Mouse (Mus musculus) hindbrain, embryonic 10.5 days (tissue): ENCODE measurements around the gene Acot4. TPM values are rescaled to one million over a fixed set of nuclear protein-coding genes. Genes with fewer than 3 reads are reported as not detected.
"Not testable (repeated sequence)": the region's sequence is repeated elsewhere in the genome, so short reads cannot be mapped to it uniquely, and the experiment has no call there.

ENCODE experiments used
- DNase-seq: peaks from one replicate; pipeline ENCODE4 v3.0.0-alpha.2; 2017; ENCODE audit warnings: low spot score
- H3K27ac ChIP-seq: fragments of 300-500 bp; sonication (generic); 2 replicates; pipeline ENCODE4 v1.5.1; 2016; ENCODE audit warnings: mild to moderate bottlenecking, moderate library complexity
- H3K27me3 ChIP-seq: fragments of 300-500 bp; sonication (generic); 2 replicates; pipeline ENCODE4 v1.6.1; 2016; ENCODE audit warnings: mild to moderate bottlenecking; ENCODE audit not compliant: poor library complexity, insufficient read depth, severe bottlenecking
- H3K36me3 ChIP-seq: fragments of 300-500 bp; sonication (generic); 2 replicates; pipeline ENCODE4 v1.6.1; 2016; ENCODE audit warnings: mild to moderate bottlenecking, moderate library complexity
- H3K4me1 ChIP-seq: fragments of 300-500 bp; sonication (generic); replicated peaks from 2 replicates; pipeline ENCODE4 v1.6.1; 2016; ENCODE audit warnings: mild to moderate bottlenecking
- H3K4me3 ChIP-seq: fragments of 300-500 bp; sonication (generic); 2 replicates; pipeline ENCODE4 v1.5.1; 2016; ENCODE audit warnings: mild to moderate bottlenecking, moderate library complexity
- H3K9me3 ChIP-seq: fragments of 300-500 bp; sonication (generic); 2 replicates; pipeline ENCODE4 v1.6.1; 2016; ENCODE audit warnings: mild to moderate bottlenecking, moderate library complexity
- WGBS: fragments of 180-500 bp; shearing (Covaris S2); methylation state at CpG from one replicate; pipeline ENCODE4 v1.1.7; 2016; 5-methylcytosine and 5-hydroxymethylcytosine counted together
- polyA plus RNA-seq: library from polyadenylated mRNA; unstranded; fragments of >200 nt; fragmentation: Nextera tagmentation; extraction: Ambion mirVana; gene quantifications from 2 replicates; pipeline ENCODE4 v1.2.1, GENCODE M21; 2016

Gene Acot4
- polyA plus RNA-seq, 1 experiment from 2014 or later = 0.08 TPM

DNA sequence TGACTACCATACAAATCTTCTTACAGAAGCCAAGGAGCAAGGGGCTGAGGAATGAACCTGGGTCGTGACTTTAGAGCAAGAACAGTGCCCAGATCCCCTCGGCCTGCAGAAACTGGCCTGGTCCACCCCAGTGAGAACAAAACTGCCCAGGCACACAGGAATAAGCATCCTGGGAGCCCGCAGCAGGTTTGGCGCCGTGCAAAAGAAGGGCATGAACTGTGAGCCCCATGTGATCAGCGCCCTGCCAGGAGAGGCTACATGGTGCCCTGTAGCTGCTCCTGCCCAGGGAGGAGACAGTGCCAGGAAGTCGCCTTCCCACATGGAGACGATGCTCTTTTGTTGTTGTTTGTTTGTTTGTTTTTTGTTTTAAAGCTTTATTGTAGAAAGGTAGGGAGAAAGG lies 26.4 kb downstream of the Acot4 start:
- DNase-seq = no peak
- no peak overlapping the region for H3K4me3 ChIP-seq
- no peak overlapping the region for H3K27ac ChIP-seq
- WGBS = 75% methylated on average over 8 of the region's 8 CpGs
- peaks cover 3% of the 10 kb centered on the region; the same call in 1 of the 2 replicates for H3K4me1 ChIP-seq
- H3K36me3 ChIP-seq = no peaks in the 10 kb centered on the region
- peaks cover 35% of the 10 kb centered on the region for H3K27me3 ChIP-seq
- H3K9me3 ChIP-seq = 0 out of 2 replicates have a peak, but pooled peaks cover 3% of the 10 kb centered on the region

DNA sequence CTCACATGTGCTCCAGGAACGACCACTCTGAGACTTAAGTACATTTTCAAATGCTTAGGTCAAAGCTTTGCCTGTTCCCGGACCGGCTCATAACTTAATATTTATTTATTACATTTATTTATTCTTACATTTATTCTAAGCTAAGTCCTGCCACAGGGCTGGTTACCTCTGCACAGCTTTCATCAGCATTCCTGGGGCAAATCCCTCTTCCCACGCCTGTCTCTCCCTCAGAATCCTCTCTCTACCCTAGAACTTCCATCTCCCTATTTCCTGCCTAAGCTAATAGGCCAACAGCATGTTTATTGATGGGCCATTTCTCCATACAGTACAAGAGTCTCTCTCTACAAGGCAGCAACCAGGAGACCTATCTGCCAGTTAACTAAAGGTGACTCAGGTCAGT lies 29.6 kb downstream of the Acot4 start:
- H3K9me3 ChIP-seq = 0 out of 2 replicates have a peak, but pooled peaks cover 3% of the 10 kb centered on the region
- H3K4me1 ChIP-seq = peaks cover 6% of the 10 kb centered on the region; the same call in 1 of the 2 replicates
- H3K36me3 ChIP-seq = no peaks in the 10 kb centered on the region
- no peak for DNase-seq
- no peak overlapping the region for H3K27ac ChIP-seq
- H3K4me3 ChIP-seq = no peak overlapping the region
- 86% methylated on average over 4 of the region's 4 CpGs for WGBS
- peaks cover 54% of the 10 kb centered on the region for H3K27me3 ChIP-seq

DNA sequence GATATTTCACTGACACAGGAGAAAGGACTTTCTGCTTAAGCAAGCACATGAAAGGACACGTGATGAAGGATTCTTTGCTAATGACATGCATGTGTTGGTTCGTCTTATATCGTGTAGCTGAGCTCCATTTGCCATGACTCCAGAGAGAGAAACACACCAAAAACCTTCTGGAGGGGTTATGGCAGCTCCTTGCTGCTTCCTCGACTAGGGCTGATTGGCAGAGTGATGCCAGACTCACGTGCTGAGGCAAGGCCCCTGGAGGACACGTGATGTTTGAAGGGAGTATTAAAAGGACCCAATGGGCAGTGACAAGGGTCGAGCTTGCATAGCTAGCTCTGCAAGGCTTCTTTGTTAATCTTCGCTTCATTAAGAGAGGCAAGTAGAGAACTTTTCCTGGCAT lies 30.1 kb downstream of the Acot4 start:
- DNase-seq = no peak
- Histone ChIP-seq H3K4me3 (no peak overlapping the region), H3K27ac (no peak overlapping the region), H3K36me3 (no peaks in the 10 kb centered on the region), H3K4me1 (peaks cover 6% of the 10 kb centered on the region; the same call in 1 of the 2 replicates), H3K27me3 (peaks cover 54% of the 10 kb centered on the region), H3K9me3 (0 out of 2 replicates have a peak, but pooled peaks cover under 1% of the 10 kb centered on the region)
- WGBS = 63% methylated on average over 8 of the region's 8 CpGs

DNA sequence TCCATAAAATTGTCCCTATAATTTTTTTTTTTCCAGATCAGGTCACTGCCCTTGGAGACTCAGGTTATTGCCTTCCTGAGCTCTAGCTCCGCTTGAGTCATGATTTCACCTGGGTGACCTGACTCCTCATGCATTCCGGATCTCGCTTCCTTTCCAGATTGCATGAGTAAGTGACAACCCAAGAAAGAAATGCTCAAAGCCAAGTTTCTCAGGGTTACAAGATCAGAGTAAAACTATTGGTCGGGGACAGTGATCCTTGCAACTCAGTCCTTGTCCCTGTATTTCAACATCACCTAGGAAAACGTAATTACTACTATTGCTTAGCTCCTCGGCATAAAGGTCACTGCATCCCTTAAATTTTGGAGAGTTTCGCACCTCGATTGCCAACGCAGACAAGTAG lies 30.8 kb downstream of the Acot4 start, which contains the start of gene Acot5:
TSS of gene Acot5 (plus strand) at position 340 of the 400 bp plus-strand sequence.
- no peak for DNase-seq
- peaks cover 6% of the 10 kb centered on the region; the same call in 1 of the 2 replicates for H3K4me1 ChIP-seq
- no peaks in the 10 kb centered on the region for H3K36me3 ChIP-seq
- H3K27ac ChIP-seq = no peak within 1 kb of the TSS
- H3K27me3 ChIP-seq = peaks cover 54% of the 10 kb centered on the region
- peak within 1 kb of the TSS; percentile 50 for H3K4me3 ChIP-seq
- WGBS = 62% methylated on average over 9 of the region's 9 CpGs
- H3K9me3 ChIP-seq = no peaks in the 10 kb centered on the region

DNA sequence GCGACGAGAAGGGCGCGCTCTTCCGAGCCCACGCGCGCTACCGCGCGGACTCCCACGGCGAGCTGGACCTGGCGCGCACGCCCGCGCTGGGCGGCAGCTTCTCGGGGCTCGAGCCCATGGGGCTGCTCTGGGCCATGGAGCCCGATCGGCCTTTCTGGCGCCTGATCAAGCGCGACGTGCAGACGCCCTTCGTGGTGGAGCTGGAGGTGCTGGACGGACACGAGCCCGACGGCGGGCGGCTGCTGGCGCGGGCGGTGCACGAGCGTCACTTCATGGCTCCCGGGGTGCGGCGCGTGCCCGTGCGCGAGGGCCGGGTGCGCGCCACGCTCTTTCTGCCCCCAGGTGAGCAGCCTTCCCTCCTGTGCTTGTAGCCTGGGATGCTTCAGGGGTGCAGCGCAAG lies 31.4 kb downstream of the Acot4 start:
- H3K27ac ChIP-seq, H3K4me1 ChIP-seq, H3K36me3 ChIP-seq, H3K9me3 ChIP-seq: not testable (repeated sequence)
- peak; percentile 9 for DNase-seq
- H3K27me3 ChIP-seq = peaks cover 53% of the 10 kb centered on the region
- 2% methylated on average over 52 of the region's 52 CpGs for WGBS
- peak overlapping the region; percentile 50 for H3K4me3 ChIP-seq

DNA sequence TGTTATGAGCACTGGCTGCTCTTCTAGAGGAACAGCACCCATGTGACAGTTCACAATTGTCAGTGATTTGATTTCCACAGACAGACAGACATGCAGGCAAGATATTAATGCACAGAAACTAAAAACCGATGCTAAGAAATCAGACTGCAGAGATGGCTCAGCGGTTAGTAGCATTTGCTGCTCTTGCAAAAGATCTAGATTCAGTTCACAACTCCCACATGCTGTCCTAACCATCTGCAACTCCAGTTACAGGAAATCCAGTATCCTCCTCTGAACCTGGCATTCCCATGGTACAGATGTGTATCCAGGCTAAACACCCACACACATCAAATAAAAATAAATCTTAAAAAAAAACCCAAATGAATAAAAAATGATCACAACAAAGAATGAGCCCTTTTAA lies 33.5 kb downstream of the Acot4 start:
- 93% methylated on average over 2 of the region's 2 CpGs for WGBS
- no peak for DNase-seq
- Histone ChIP-seq H3K27ac (no peak overlapping the region), H3K9me3 (no peaks in the 10 kb centered on the region), H3K36me3 (no peaks in the 10 kb centered on the region), H3K4me1 (peaks cover 6% of the 10 kb centered on the region; the same call in 1 of the 2 replicates), H3K27me3 (peaks cover 48% of the 10 kb centered on the region), H3K4me3 (no peak overlapping the region)

DNA sequence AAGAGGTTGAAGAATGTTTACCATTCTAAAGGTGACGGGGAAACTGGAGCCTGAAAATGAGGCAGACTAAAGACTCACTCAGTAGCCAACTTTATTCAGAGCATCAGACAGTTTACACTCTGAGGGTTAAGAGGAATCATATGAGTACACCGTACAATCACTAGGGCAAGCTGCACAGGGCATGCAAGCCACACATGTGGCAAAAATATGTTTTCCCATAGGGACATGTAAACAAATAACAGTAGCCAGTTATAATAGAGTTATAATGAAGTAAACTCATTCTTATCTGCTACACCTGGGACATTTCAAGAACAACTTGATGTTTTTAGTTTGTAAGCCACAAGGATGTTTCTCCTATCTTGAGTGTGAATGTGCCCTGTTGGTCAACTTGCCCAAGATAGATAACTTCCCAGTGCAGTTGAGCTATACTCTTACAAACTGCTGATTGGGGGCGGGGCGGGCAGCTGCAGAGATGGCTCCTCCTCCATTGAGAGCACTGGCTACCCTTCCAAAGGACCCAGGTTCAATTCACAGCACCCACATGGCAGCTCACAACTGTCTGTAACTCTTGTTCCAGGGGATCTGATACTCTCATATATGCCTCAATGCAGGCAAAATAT lies 39.3 kb downstream of the Acot4 start:
- H3K27me3 ChIP-seq = no peaks in the 10 kb centered on the region
- no peak for DNase-seq
- no peaks in the 10 kb centered on the region for H3K4me1 ChIP-seq
- no peaks in the 10 kb centered on the region for H3K9me3 ChIP-seq
- H3K4me3 ChIP-seq = no peak overlapping the region
- H3K36me3 ChIP-seq = no peaks in the 10 kb centered on the region
- WGBS = 89% methylated on average over 4 of the region's 4 CpGs
- H3K27ac ChIP-seq = no peak overlapping the region

DNA sequence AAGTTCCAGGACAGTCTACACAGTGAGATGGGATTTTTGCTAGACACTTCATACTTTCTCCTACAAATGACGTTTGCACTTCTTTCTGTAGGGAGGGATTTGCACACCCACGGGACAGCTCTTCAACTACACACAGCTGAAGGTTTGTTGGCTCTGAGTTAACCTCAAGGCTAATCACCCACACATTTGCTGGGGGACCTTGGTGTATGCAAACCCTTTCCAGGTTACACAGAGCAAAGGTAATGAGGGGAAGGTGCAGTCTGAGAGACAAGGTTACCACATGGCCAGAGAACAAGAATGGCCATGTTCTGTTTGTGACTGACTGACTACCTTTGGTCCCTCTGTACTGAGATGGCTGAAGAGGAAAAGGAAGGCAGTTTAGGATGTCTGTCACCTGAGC lies 45.7 kb downstream of the Acot4 start:
- Histone ChIP-seq H3K4me3 (no peak overlapping the region), H3K27me3 (no peaks in the 10 kb centered on the region; the same call in 1 of the 2 replicates), H3K9me3 (peaks cover 10% of the 10 kb centered on the region; the same call in 1 of the 2 replicates), H3K36me3 (no peaks in the 10 kb centered on the region), H3K4me1 (no peaks in the 10 kb centered on the region), H3K27ac (no peak overlapping the region)
- DNase-seq = no peak
- 86% methylated on average over 2 of the region's 2 CpGs for WGBS

DNA sequence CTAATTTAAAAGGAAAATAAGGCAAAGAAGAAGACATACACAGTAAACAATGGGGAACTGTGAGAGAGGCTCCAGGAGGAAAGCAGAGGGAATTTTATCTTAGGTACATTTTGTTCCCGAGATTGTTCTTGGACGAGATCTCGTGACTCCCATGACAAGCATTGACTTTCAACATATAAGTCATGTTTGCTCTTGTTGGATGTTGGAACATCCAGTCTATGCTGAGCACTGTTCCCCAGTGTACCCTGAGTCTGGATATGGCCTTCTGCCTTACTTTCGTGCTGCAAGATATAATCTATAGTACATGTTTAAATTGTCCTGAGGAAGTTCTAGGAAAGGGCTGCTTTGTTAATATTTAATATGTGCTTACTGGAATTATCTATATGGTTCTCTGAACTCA lies 46.4 kb downstream of the Acot4 start:
- no peak overlapping the region for H3K4me3 ChIP-seq
- H3K9me3 ChIP-seq = peaks cover 14% of the 10 kb centered on the region; the same call in 1 of the 2 replicates
- no peaks in the 10 kb centered on the region; the same call in 1 of the 2 replicates for H3K27me3 ChIP-seq
- WGBS = 89% methylated on average over 4 of the region's 4 CpGs
- no peaks in the 10 kb centered on the region for H3K4me1 ChIP-seq
- H3K36me3 ChIP-seq = no peaks in the 10 kb centered on the region
- no peak overlapping the region for H3K27ac ChIP-seq
- DNase-seq = no peak

DNA sequence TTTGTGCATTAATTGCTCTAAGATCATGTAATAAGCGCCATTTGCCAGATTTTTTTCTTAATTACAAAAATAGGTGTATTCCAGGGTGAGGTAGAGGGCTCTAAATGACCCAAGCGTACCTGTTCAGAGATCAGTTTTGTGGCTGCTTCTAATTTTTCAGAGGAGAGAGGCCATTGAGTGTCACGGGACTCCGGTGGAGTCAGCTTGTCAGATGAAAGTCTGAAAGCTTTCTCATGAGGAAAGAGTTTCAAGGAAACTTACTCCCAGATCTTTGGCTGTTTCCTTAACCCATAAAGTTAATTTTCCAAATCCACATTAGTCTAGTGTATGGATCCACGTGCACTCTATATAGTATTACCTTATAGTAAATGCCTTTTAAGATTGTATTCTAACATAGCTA lies 56.5 kb downstream of the Acot4 start:
- not testable (repeated sequence) for H3K36me3 ChIP-seq, DNase-seq, H3K4me1 ChIP-seq, H3K27me3 ChIP-seq, H3K27ac ChIP-seq, H3K4me3 ChIP-seq
- WGBS = 84% methylated on average over 5 of the region's 5 CpGs
- peaks cover 48% of the 10 kb centered on the region for H3K9me3 ChIP-seq

Other genes starting within 250 kb of the Acot4 start
- gene Numb, start 116.4 kb upstream of the Acot4 start, polyA plus RNA-seq = 27.8 and 39.1 TPM in 2 replicates
- gene Riox1, start 87.8 kb upstream of the Acot4 start, polyA plus RNA-seq = 16.8 and 17.6 TPM in 2 replicates
- gene Heatr4, start 53.5 kb upstream of the Acot4 start, polyA plus RNA-seq = not detected in 2 replicates
- gene Acot2, start 50.5 kb upstream of the Acot4 start, polyA plus RNA-seq = 15.5 and 20.0 TPM in 2 replicates
- 39.8 and 45.3 TPM in 2 replicates for gene Acot1, start 28.9 kb upstream of the Acot4 start, polyA plus RNA-seq
- not detected in 2 replicates for gene Gm49366, start 556 bp downstream of the Acot4 start, polyA plus RNA-seq
- gene Acot3, start 13.8 kb downstream of the Acot4 start, polyA plus RNA-seq = 0.19 and 0.25 TPM in 2 replicates
- 0.12 TPM in 1 of 2 replicates, not detected in the other for gene Acot5, start 30.9 kb downstream of the Acot4 start, polyA plus RNA-seq
- gene Acot6, start 62.3 kb downstream of the Acot4 start, polyA plus RNA-seq = 0.77 and 0.97 TPM in 2 replicates
- gene Dnal1, start 76.0 kb downstream of the Acot4 start, polyA plus RNA-seq = 4.8 and 4.9 TPM in 2 replicates
- 3.1 and 3.6 TPM in 2 replicates for gene Pnma1, start 110.1 kb downstream of the Acot4 start, polyA plus RNA-seq
- 6.5 and 8.2 TPM in 2 replicates for gene Elmsan1, start 180.5 kb downstream of the Acot4 start, polyA plus RNA-seq
- gene Ptgr2, start 246.9 kb downstream of the Acot4 start, polyA plus RNA-seq = 16.4 and 18.8 TPM in 2 replicates